Mouse (Mus musculus): ENCODE measurements around the gene Haus5. TPM values are rescaled to one million over a fixed set of nuclear protein-coding genes. Genes with fewer than 3 reads are reported as not detected.

Gene Haus5
- 22.8 and 29.9 TPM in 2 replicates for total RNA-seq (2017)

GRCm38 (mm10) chr7:30664529-30665200 lies at the start of gene Haus5:
TSS of gene Haus5 (minus strand) at chr7:30664994.
- peak; percentile 97 for ATAC-seq (ENCODE audit: extremely low read depth, insufficient number of reproducible peaks, low FRiP score, poor library complexity, severe bottlenecking)

GRCm38 (mm10) chr7:30711942-30712341 lies 47.1 kb upstream of the Haus5 start, which contains the start of gene Atp4a:
TSS of gene Atp4a (plus strand) at chr7:30712209.
- ATAC-seq (ENCODE audit: extremely low read depth, insufficient number of reproducible peaks, low FRiP score, poor library complexity, severe bottlenecking) = no peak

GRCm38 (mm10) chr7:30707441-30707840 lies 42.6 kb upstream of the Haus5 start:
- ATAC-seq (ENCODE audit: extremely low read depth, insufficient number of reproducible peaks, low FRiP score, poor library complexity, severe bottlenecking) = no peak

GRCm38 (mm10) chr7:30706214-30706882 lies 41.6 kb upstream of the Haus5 start:
- ATAC-seq (ENCODE audit: extremely low read depth, insufficient number of reproducible peaks, low FRiP score, poor library complexity, severe bottlenecking) = no peak

- no peak for ATAC-seq (ENCODE audit: extremely low read depth, insufficient number of reproducible peaks, low FRiP score, poor library complexity, severe bottlenecking)
These were observed 33.8 kb upstream of the Haus5 start, which contains the start of gene 2200002J24Rik for GRCm38 (mm10) chr7:30698589-30698988. TSS of gene 2200002J24Rik (plus strand) at chr7:30698926.

GRCm38 (mm10) chr7:30698101-30698500 lies 33.3 kb upstream of the Haus5 start:
- ATAC-seq (ENCODE audit: extremely low read depth, insufficient number of reproducible peaks, low FRiP score, poor library complexity, severe bottlenecking) = peak; percentile 86

GRCm38 (mm10) chr7:30688325-30688724 lies 23.5 kb upstream of the Haus5 start:
- ATAC-seq (ENCODE audit: extremely low read depth, insufficient number of reproducible peaks, low FRiP score, poor library complexity, severe bottlenecking) = no peak

GRCm38 (mm10) chr7:30683425-30683824 lies 18.6 kb upstream of the Haus5 start:
- ATAC-seq (ENCODE audit: extremely low read depth, insufficient number of reproducible peaks, low FRiP score, poor library complexity, severe bottlenecking) = no peak

- ATAC-seq (ENCODE audit: extremely low read depth, insufficient number of reproducible peaks, low FRiP score, poor library complexity, severe bottlenecking) = no peak
These were observed 17.1 kb upstream of the Haus5 start for GRCm38 (mm10) chr7:30681897-30682296.

- ATAC-seq (ENCODE audit: extremely low read depth, insufficient number of reproducible peaks, low FRiP score, poor library complexity, severe bottlenecking) = no peak
These were observed 13.6 kb upstream of the Haus5 start for GRCm38 (mm10) chr7:30678263-30678975.

- ATAC-seq (ENCODE audit: extremely low read depth, insufficient number of reproducible peaks, low FRiP score, poor library complexity, severe bottlenecking) = no peak
These were observed 6.7 kb upstream of the Haus5 start, which contains the start of gene Pmis2 for GRCm38 (mm10) chr7:30671480-30671879. TSS of gene Pmis2 (minus strand) at chr7:30671605.

GRCm38 (mm10) chr7:30669229-30669628 lies 4.4 kb upstream of the Haus5 start:
- ATAC-seq (ENCODE audit: extremely low read depth, insufficient number of reproducible peaks, low FRiP score, poor library complexity, severe bottlenecking) = peak; percentile 56; the same call in 1 of the 2 replicates

- no peak for ATAC-seq (ENCODE audit: extremely low read depth, insufficient number of reproducible peaks, low FRiP score, poor library complexity, severe bottlenecking)
These were observed 527 bp upstream of the Haus5 start for GRCm38 (mm10) chr7:30665321-30665720.

GRCm38 (mm10) chr7:30649591-30650540 lies 14.9 kb downstream of the Haus5 start, which contains the start of gene Rbm42:
TSS of gene Rbm42 (minus strand) at chr7:30650317.
- peak; percentile 99 for ATAC-seq (ENCODE audit: extremely low read depth, insufficient number of reproducible peaks, low FRiP score, poor library complexity, severe bottlenecking)

- ATAC-seq (ENCODE audit: extremely low read depth, insufficient number of reproducible peaks, low FRiP score, poor library complexity, severe bottlenecking) = no peak
These were observed 25.7 kb downstream of the Haus5 start for GRCm38 (mm10) chr7:30639083-30639482.

- no peak for ATAC-seq (ENCODE audit: extremely low read depth, insufficient number of reproducible peaks, low FRiP score, poor library complexity, severe bottlenecking)
These were observed 28.4 kb downstream of the Haus5 start for GRCm38 (mm10) chr7:30636395-30636794.

- ATAC-seq (ENCODE audit: extremely low read depth, insufficient number of reproducible peaks, low FRiP score, poor library complexity, severe bottlenecking) = no peak
These were observed 29.0 kb downstream of the Haus5 start, which contains the start of gene Etv2 for GRCm38 (mm10) chr7:30635752-30636151. TSS of gene Etv2 (minus strand) at chr7:30635852.

- peak; percentile 39; the same call in 1 of the 2 replicates for ATAC-seq (ENCODE audit: extremely low read depth, insufficient number of reproducible peaks, low FRiP score, poor library complexity, severe bottlenecking)
These were observed 30.2 kb downstream of the Haus5 start for GRCm38 (mm10) chr7:30634621-30635020.
